Mouse (Mus musculus) heart, adult 2 months (tissue): Measurements from ENCODE around the gene Celf2.

Experiments
- CTCF ChIP-seq: fragments of 200-600 bp; IDR thresholded peaks from 2 replicates; pipeline ENCODE4 v1.8.1; 2022; ENCODE audit warnings: antibody characterized with exemption, mild to moderate bottlenecking, moderate library complexity
- EP300 ChIP-seq: fragments of 200-500 bp; IDR thresholded peaks from 2 replicates; pipeline ENCODE4 v1.6.1; 2011; ENCODE audit warnings: low read depth, low read length, control low read depth; ENCODE audit not compliant: insufficient read depth

DNA sequence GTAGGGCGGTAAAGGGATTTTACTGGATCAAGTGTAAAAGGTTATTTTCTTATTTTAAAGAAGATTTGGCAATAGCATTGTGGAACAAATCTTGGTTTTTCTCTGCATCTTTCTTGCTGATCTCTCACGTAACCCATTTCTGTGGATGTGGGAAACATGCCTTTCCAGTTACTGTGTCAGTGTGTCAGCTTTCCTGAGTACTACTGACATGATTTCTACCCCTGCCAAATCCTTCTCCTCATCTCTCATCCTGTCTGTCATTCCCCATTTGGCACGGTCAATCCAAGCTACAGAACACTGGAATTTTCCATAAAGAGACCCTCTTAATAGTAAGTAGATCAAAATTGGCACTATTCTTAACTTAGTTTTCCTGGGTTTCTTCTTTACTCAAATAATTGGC, 221.9 kb downstream of the Celf2 start:
- TF ChIP-seq CTCF (no peak), EP300 (no peak)
